Mouse (Mus musculus) layer of hippocampus, postnatal 36 days (tissue): ENCODE measurements at regions not wholly inside any gene's neighbourhood (a gene's known extent, or its start where the extent isn't known, plus 50 kb on each side); places are given as distances from the start of the nearest gene placed in this dataset.

Experiments
- DNase-seq, 2 experiments: peaks; one replicate each; pipeline ENCODE4 v3.0.0; 2022

DNA sequence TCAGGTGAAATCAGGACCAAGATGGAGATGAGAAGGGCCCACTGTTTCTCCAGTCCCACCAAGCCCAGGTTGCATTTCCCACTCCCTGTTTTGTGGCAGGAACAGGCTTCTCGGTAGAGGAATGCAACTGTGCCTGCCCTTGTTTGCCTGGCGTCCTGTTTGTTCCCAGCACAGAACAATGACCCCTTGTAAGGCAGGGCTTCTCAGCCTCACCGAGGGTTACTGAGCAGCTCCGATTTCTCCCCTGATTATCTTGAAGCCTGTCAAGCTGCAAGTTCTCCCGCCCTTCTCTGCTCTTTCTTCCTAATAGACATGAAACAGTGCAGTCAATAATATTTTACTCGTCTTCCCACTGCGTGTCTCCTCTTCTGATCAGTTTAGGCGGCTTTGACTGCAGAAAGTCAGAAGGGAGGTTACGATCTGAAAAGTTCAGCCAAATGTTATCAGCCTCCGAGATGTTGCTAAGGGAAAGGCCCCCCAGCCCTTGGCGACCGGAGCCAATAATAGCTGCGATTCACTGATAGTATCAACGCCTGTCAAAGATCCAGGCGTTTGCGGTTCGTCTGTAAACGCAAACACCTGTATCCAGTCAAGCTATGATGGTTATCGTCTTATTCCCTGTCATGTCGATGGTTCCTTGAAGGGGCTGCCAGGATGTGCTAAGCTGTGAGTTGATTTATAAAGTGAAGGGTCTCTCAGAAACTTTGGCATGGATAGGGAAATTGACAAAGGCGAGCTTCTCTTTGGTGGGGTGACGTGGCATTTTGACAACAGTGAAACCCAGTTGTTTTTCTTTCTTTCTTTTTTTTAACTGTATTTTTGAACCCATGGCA is 287.7 kb upstream of the Zfp507 start:
- no peak for DNase-seq

DNA sequence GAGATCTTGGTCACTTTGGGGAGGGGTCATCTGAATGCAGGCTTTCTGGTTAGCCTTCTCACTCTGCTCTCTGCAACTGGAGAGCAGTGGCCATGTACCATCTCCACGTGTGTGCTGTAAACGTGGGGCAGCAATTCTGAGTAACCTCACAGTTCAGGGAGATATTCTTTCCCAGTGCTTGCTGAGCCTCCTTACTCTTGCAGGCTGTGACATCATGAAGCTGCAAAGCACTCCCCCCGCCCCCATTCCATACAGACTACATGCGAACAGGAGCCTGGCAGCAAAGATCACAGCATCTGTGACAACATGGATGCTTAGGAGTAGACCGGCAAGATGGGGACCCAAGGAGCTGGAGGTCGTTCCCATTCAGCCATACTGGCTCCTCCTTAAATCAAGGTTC is 284.8 kb upstream of the Zfp507 start:
- no peak for DNase-seq

- no peak for DNase-seq
These were observed 275.9 kb upstream of the Zfp507 start for GRCm38 (mm10) chr7:36078666-36079065.

- no peak for DNase-seq
These were observed 275.4 kb upstream of the Zfp507 start for GRCm38 (mm10) chr7:36078089-36078654.

GRCm38 (mm10) chr7:36077271-36077670 is 274.5 kb upstream of the Zfp507 start:
- no peak for DNase-seq

- no peak for DNase-seq
These were observed 273.2 kb upstream of the Zfp507 start for GRCm38 (mm10) chr7:36076021-36076441.

DNA sequence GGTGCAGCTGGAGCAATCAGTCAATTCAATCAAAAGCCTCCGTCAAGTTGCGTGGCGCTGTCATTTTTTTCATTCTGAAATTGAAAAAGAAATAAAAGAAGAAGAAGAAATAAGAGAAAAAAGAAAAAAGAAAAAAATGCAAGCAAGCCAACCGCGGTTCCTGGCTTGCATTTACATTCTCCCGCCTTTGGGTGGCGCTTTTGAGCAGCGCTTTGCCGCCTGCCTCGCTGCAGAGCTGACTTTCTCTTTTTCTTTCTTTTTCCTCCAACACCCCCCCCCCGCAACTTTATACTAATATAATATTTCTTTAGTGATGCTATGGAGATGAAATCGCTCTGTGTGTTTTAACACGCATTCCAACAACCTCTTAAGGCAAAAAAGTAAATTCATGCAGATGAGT is 269.0 kb upstream of the Zfp507 start:
- DNase-seq: no peak

GRCm38 (mm10) chr7:36066725-36067124 is 263.9 kb upstream of the Zfp507 start:
- DNase-seq: no peak

- DNase-seq: no peak
These were observed 258.9 kb upstream of the Zfp507 start for GRCm38 (mm10) chr7:36061679-36062078.

- no peak for DNase-seq
These were observed 257.6 kb upstream of the Zfp507 start for GRCm38 (mm10) chr7:36060426-36060825.

GRCm38 (mm10) chr7:36046053-36046452 is 243.2 kb upstream of the Zfp507 start:
- DNase-seq: no peak

DNA sequence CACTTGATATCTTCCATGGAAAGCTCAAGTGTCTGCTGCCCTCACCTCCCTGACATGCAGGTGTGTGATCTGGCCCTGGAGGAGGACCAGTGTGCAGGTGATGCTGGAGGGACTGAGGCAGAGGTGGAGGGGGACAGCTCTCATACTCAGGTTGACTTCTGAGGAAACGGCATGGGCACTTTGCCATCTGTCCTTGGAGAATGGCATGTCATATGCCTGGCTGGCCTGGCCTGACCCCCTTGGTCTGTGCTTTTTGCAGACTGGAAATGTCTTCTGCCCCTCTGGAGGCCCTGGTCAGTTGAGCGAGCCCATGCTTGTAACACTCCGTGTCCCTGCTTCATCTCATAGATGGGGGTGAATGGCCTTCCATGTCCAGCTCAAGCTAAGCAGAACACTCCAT is 229.1 kb upstream of the Zfp507 start:
- no peak for DNase-seq

GRCm38 (mm10) chr7:36023015-36023414 is 220.2 kb upstream of the Zfp507 start:
- DNase-seq: no peak

DNA sequence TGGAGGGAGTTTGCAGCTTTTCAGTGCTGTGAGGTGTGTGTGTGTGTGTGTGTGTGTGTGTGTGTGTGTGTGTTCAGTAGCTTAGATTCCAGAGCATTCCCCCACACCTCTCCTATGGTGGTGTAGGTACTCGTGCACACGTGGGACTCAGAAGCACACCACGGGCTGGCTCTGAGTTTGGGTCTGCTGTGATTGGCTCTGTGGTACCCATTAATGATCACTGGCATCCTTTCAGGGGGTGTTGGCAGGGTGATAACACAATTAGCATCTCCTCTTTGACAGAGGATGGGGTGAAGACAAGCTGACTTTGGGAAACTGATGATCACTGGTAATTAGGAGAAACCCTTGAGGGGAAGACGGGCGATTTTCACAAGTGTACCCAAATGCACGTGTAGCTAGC is 219.7 kb upstream of the Zfp507 start:
- DNase-seq: no peak

DNA sequence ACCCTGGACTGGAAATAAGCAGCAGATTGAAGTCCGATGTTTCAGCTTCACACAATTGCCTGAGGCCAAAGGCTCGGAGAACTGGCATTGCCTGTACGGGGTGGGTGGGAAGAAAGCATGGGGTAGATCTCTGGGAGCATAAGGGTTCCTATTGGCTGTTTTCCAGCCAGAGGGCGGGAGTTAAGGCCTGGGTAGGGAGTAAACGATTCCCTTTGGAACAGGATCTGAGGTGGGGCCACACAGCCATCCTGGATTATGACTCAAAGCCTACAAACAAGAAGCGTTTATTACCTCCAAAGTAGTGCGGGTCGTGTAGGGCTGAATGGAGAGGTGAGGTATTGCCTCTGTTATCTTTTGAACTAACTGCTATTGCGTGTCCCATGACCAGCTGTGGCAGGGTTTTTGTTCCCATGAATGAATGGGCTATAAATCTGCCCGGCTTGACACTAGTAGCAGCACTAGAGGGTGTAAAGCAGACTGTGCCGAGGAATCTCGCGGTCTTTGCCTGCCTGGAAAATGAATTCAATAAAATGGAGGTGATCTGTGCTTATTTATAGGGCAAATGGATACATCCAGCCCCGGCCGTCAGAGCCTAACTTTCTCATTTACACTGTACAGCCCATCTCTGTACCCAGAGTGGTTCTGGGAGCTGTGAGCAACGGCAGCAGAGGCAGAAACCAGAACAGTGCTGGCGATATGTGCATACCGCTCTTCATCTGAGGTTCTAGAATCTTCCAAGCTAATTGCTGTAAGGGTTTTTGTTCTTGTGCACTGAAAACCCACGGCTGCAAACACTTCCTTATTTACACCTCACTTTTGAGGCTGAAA is 214.3 kb upstream of the Zfp507 start:
- no peak for DNase-seq

DNA sequence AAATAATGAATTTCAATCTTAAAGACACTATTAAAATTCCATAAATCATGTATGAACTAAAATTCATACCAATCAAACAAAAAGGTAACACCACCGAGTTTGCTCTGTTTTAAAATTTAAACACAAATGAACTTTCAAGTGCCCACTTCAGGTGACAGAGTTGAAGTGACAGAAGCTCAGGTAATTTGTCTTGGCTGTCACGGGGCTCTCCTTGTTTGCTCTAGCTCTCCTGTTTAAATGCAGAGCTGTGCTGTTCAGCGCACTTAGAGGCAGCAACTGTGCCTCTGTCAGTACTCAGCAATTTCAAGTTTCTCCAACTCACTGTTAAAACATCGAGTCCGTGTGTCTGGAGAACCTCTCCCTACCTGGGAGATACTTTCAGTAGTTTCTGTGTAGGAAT is 193.8 kb upstream of the Zfp507 start:
- DNase-seq: no peak

DNA sequence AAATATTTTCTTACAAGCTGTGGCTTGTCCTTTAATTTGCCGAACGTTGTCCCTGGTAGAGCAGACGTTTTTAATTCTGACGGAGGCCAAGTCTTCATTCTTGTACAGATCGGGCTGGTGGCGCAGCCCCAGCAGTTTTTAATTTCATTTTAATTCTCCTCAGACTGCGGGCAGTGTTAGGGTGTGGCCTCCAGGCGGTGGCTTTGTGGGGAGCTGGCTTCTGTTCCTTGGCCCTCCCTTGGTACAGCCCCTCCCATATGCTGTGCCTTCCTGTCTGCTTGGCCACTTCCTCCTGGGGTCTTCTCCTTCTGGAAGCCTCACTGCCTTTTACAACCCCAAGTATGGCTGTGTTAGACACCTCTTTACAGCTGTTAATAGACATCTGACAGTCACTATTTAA is 189.7 kb upstream of the Zfp507 start:
- no peak for DNase-seq

GRCm38 (mm10) chr7:35991141-35991540 is 188.3 kb upstream of the Zfp507 start:
- no peak for DNase-seq

DNA sequence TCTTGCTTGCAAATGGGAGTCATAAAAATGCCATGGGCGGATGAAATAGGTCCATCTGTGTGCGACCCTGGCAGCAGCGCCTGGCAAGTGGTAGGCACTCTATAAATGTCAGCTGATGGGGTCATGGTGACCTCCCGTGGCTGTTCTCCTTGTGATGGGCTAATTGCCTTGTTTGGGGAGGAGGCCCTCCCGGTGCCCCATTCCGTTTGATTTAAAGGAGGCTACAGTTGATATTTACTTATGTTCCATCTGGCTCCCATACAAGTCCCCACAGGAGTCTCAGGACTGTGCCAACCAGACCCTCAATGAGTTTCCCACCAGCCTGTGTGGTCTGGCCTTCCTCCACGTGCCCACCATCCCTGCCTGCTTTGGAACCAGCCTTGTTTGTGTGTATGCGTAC is 186.7 kb upstream of the Zfp507 start:
- DNase-seq: no peak

DNA sequence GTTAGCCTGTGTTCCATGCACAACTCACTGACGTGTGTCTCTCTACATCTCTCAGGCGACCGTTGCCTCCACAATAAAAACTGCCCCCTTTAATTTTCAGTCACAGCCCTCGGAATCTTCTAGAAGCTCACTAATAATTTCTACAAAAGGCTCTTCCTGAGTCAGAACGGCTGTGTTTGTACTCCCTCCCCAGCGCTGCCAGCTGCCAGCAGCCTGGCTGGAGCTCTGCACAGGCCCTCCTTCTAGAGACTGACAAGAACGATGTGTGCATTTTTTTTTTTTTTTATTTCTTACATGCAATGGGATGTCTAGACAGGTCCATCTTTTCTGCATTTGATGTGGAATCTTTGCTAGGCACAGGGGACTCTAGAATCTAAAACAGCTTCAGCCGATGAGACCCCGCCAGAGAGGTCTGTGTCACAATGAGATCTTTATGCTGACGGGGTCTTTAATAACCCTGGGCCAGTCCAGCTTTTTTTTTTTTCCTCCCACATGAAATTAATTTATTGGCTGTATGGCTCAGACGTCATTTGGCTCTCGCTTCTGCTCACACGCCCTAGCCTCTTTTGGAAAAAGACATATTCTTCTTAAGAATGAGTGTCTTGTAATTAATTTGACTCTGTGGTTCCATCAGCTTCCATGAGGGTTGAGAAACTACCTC is 185.8 kb upstream of the Zfp507 start:
- DNase-seq: peak; percentile 3 to 27

- no peak for DNase-seq
These were observed 175.2 kb upstream of the Zfp507 start for GRCm38 (mm10) chr7:35977986-35978385.

- no peak for DNase-seq
These were observed 155.9 kb upstream of the Zfp507 start for GRCm38 (mm10) chr7:35958731-35959130.

- no peak for DNase-seq
These were observed 155.2 kb upstream of the Zfp507 start for GRCm38 (mm10) chr7:35958052-35958451.
